Mouse (Mus musculus) liver, embryonic 16.5 days (tissue): Measurements from ENCODE around the gene Rara. TPM values are rescaled to one million over a fixed set of nuclear protein-coding genes. Genes with fewer than 3 reads are reported as not detected.

Experiments
- ATAC-seq: fragments of 200-750 bp; cut with Nextera tagmentation; 2 replicates; pipeline ENCODE4 v1.8.0; 2017; ENCODE audit warnings: low read depth, mild to moderate bottlenecking, moderate number of reproducible peaks, moderate library complexity
- H3K27ac ChIP-seq: fragments of 300-500 bp; sonication (generic); 2 replicates; pipeline ENCODE4 v1.5.1; 2014; ENCODE audit warnings: mild to moderate bottlenecking, low read length
- H3K27me3 ChIP-seq: fragments of 300-500 bp; sonication (generic); 2 replicates; pipeline ENCODE4 v1.6.1; 2014; ENCODE audit warnings: low read depth, low read length, mixed read lengths; ENCODE audit not compliant: control insufficient read depth, insufficient read depth
- H3K36me3 ChIP-seq: fragments of 300-500 bp; sonication (generic); 2 replicates; pipeline ENCODE4 v1.6.1; 2014; ENCODE audit warnings: mild to moderate bottlenecking; ENCODE audit not compliant: control insufficient read depth, insufficient read depth
- H3K4me1 ChIP-seq: fragments of 300-500 bp; sonication (generic); 2 replicates; pipeline ENCODE4 v1.6.1; 2014; ENCODE audit warnings: low read depth, low read length, mixed read lengths; ENCODE audit not compliant: control insufficient read depth
- H3K4me2 ChIP-seq: fragments of 300-500 bp; sonication (generic); 2 replicates; pipeline ENCODE4 v1.6.1; 2014; ENCODE audit warnings: low read depth, low read length, mixed read lengths
- H3K4me3 ChIP-seq: fragments of 300-500 bp; sonication (generic); 2 replicates; pipeline ENCODE4 v1.5.1; 2014; ENCODE audit warnings: low read depth, mild to moderate bottlenecking, low read length
- H3K9ac ChIP-seq: fragments of 300-500 bp; sonication (generic); 2 replicates; pipeline ENCODE4 v1.6.1; 2014; ENCODE audit warnings: low read depth, low read length
- H3K9me3 ChIP-seq: fragments of 300-500 bp; sonication (generic); replicated peaks from 2 replicates; pipeline ENCODE4 v1.6.1; 2016; ENCODE audit warnings: low read length; ENCODE audit not compliant: control insufficient read depth
- WGBS: fragments of 180-500 bp; shearing (Covaris S2); extraction: QIAGEN DNeasy Blood & Tissue Kit; methylation state at CpG from one replicate; pipeline ENCODE4 v1.1.7; 2014; ENCODE audit not compliant: insufficient replicate concordance; 5-methylcytosine and 5-hydroxymethylcytosine counted together
- polyA plus RNA-seq: library from polyadenylated mRNA; unstranded; fragments of >200 nt; fragmentation: Nextera tagmentation; extraction: Ambion mirVana; gene quantifications from 2 replicates; pipeline ENCODE4 v1.2.1, GENCODE M21; 2015

Gene Rara
- polyA plus RNA-seq, 1 experiment from 2014 or later, result 5.4 TPM

- Histone ChIP-seq H3K4me1 (no peaks in the 10 kb centered on the region; the same call in 1 of the 2 replicates), H3K9ac (no peak overlapping the region), H3K36me3 (0 out of 2 replicates have a peak, but pooled peaks cover 2% of the 10 kb centered on the region), H3K4me2 (no peak overlapping the region), H3K4me3 (no peak overlapping the region), H3K27me3 (peaks cover 4% of the 10 kb centered on the region), H3K9me3 (no peaks in the 10 kb centered on the region), H3K27ac (no peak overlapping the region)
- ATAC-seq, result no peak
- 67% methylated on average over 6 of the region's 6 CpGs for WGBS
Observed at GRCm38 (mm10) chr11:98974213-98974612, 46.6 kb downstream of the Rara start.

- no peaks in the 10 kb centered on the region for H3K9me3 ChIP-seq
- no peak overlapping the region for H3K27ac ChIP-seq
- no peak overlapping the region for H3K4me3 ChIP-seq
- H3K36me3 ChIP-seq, result 0 out of 2 replicates have a peak, but pooled peaks cover 2% of the 10 kb centered on the region
- H3K4me2 ChIP-seq, result no peak overlapping the region
- peaks cover 7% of the 10 kb centered on the region; the same call in 1 of the 2 replicates for H3K27me3 ChIP-seq
- H3K9ac ChIP-seq, result no peak overlapping the region
- H3K4me1 ChIP-seq, result no peaks in the 10 kb centered on the region
- ATAC-seq, result no peak
- 48% methylated on average over 5 of the region's 5 CpGs for WGBS
Observed at GRCm38 (mm10) chr11:98974871-98975719, 47.5 kb downstream of the Rara start.

GRCm38 (mm10) chr11:98978526-98979148, 51.0 kb downstream of the Rara start:
- Histone ChIP-seq H3K27me3 (peaks cover 41% of the 10 kb centered on the region), H3K4me3 (no peak overlapping the region), H3K27ac (no peak overlapping the region), H3K4me1 (no peaks in the 10 kb centered on the region), H3K36me3 (no peaks in the 10 kb centered on the region), H3K4me2 (no peak overlapping the region), H3K9me3 (no peaks in the 10 kb centered on the region), H3K9ac (no peak overlapping the region)
- ATAC-seq, result no peak
- 56% methylated on average over 15 of the region's 15 CpGs for WGBS

GRCm38 (mm10) chr11:98979356-98979755, 51.7 kb downstream of the Rara start:
- no peak overlapping the region for H3K27ac ChIP-seq
- H3K4me2 ChIP-seq, result no peak overlapping the region
- no peaks in the 10 kb centered on the region for H3K4me1 ChIP-seq
- no peak for ATAC-seq
- WGBS, result 56% methylated on average over 4 of the region's 5 CpGs
- H3K36me3 ChIP-seq, result no peaks in the 10 kb centered on the region
- H3K4me3 ChIP-seq, result no peak overlapping the region
- H3K9me3 ChIP-seq, result no peaks in the 10 kb centered on the region
- peaks cover 47% of the 10 kb centered on the region for H3K27me3 ChIP-seq
- H3K9ac ChIP-seq, result no peak overlapping the region

- no peak overlapping the region for H3K27ac ChIP-seq
- H3K27me3 ChIP-seq, result peaks cover 51% of the 10 kb centered on the region
- WGBS, result 36% methylated on average over 20 of the region's 20 CpGs
- no peak overlapping the region for H3K9ac ChIP-seq
- no peak for ATAC-seq
- H3K4me3 ChIP-seq, result peak overlapping the region; percentile 50
- H3K36me3 ChIP-seq, result no peaks in the 10 kb centered on the region
- peak overlapping the region; percentile 68 for H3K4me2 ChIP-seq
- H3K4me1 ChIP-seq, result no peaks in the 10 kb centered on the region
- no peaks in the 10 kb centered on the region for H3K9me3 ChIP-seq
Observed at GRCm38 (mm10) chr11:98981289-98981996, 53.8 kb downstream of the Rara start.

- peak overlapping the region; percentile 50 for H3K4me3 ChIP-seq
- ATAC-seq, result 0 out of 2 replicates have a peak, but pooled peaks have one; percentile 32
- no peaks in the 10 kb centered on the region for H3K9me3 ChIP-seq
- H3K4me2 ChIP-seq, result peak overlapping the region; percentile 68
- no peaks in the 10 kb centered on the region for H3K36me3 ChIP-seq
- under 1% methylated on average over 88 of the region's 94 CpGs for WGBS
- no peak overlapping the region for H3K27ac ChIP-seq
- no peak overlapping the region for H3K9ac ChIP-seq
- H3K4me1 ChIP-seq, result no peaks in the 10 kb centered on the region
- H3K27me3 ChIP-seq, result peaks cover 51% of the 10 kb centered on the region
Observed at GRCm38 (mm10) chr11:98981997-98982772, 54.6 kb downstream of the Rara start.

- Histone ChIP-seq H3K4me2 (peak within 1 kb of the TSS; percentile 68), H3K4me3 (peak within 1 kb of the TSS; percentile 50), H3K27me3 (peaks cover 51% of the 10 kb centered on the region), H3K9me3 (no peaks in the 10 kb centered on the region), H3K4me1 (no peaks in the 10 kb centered on the region), H3K9ac (no peak within 1 kb of the TSS), H3K27ac (no peak within 1 kb of the TSS), H3K36me3 (no peaks in the 10 kb centered on the region)
- ATAC-seq, result no peak
- WGBS, result 3% methylated on average over 28 of the region's 28 CpGs
Observed at GRCm38 (mm10) chr11:98982773-98983133, 55.1 kb downstream of the Rara start, which contains the start of gene Gjd3. Gjd3 (minus strand) TSS chr11:98983016.

GRCm38 (mm10) chr11:98983551-98983950, 55.9 kb downstream of the Rara start:
- H3K4me2 ChIP-seq, result no peak overlapping the region
- H3K27me3 ChIP-seq, result peaks cover 51% of the 10 kb centered on the region
- no peak overlapping the region for H3K4me3 ChIP-seq
- H3K27ac ChIP-seq, result no peak overlapping the region
- 44% methylated on average over 8 of the region's 8 CpGs for WGBS
- H3K9ac ChIP-seq, result no peak overlapping the region
- H3K36me3 ChIP-seq, result peaks cover 1% of the 10 kb centered on the region
- ATAC-seq, result no peak
- no peaks in the 10 kb centered on the region for H3K9me3 ChIP-seq
- no peaks in the 10 kb centered on the region for H3K4me1 ChIP-seq
